ENCODE assay signal across 10 mouse cellular contexts in genomic region chr12:108162036-108162435, GRCm38 (mm10). TPM values are rescaled to one million over a fixed set of nuclear protein-coding genes. Genes with fewer than 3 reads are reported as not detected.
A peak's percentile ranks its signal among the peaks of the same experiment; 100 is the strongest.
DNase-seq lines count a peak whose midpoint lies in the region; ATAC-seq and TF ChIP-seq lines count a peak whose summit lies in the region.
"Had no signal": no experiment of that assay in that cellular context is flagged by ENCODE, and none has a peak within 500 bp of the region (broad histone marks: within the 10 kb centered on the region; RNA-seq: fewer than 3 reads in every experiment).

No protein-coding gene starts in this region.

- no peaks in the 10 kb centered on the region; the same call in 1 of the 2 replicates for H3K36me3 ChIP-seq in kidney, adult 2 months (ENCODE audit: control insufficient read depth, insufficient read depth, low read length)
- H3K36me3 ChIP-seq in kidney, embryonic 15.5 days = peaks cover 69% of the 10 kb centered on the region
- peaks cover 54% of the 10 kb centered on the region for H3K36me3 ChIP-seq in thymus, adult 2 months (ENCODE audit: control insufficient read depth, insufficient read depth, low read length)
- H3K36me3 ChIP-seq in embryonic facial prominence, embryonic 11.5 days (replicated peaks; ENCODE audit: control insufficient read depth, insufficient read depth, low read depth, low read length) = no peaks in the 10 kb centered on the region; the same call in none of the 2 replicates

- no peak overlapping the region for H3K9ac ChIP-seq in kidney, embryonic 15.5 days
- no peak overlapping the region for H3K9ac ChIP-seq in embryonic facial prominence, embryonic 11.5 days (replicated peaks; ENCODE audit: low read length)
- H3K9ac ChIP-seq: stomach, embryonic 15.5 days had no signal

- no peak overlapping the region for H3K27ac ChIP-seq in kidney, adult 2 months (ENCODE audit: insufficient read depth, low read depth, low read length)
- H3K27ac ChIP-seq in kidney, embryonic 15.5 days = no peak overlapping the region
- no peak overlapping the region for H3K27ac ChIP-seq in thymus, adult 2 months (ENCODE audit: control insufficient read depth, insufficient read depth, low read length)
- H3K27ac ChIP-seq in embryonic facial prominence, embryonic 11.5 days (replicated peaks; ENCODE audit: low read depth, low read length) = no peak overlapping the region
- H3K27ac ChIP-seq: stomach, embryonic 15.5 days had no signal

- TF ChIP-seq CTCF in kidney, adult 2 months (conservative IDR thresholded peaks at IDR 0.05; ENCODE audit: insufficient read depth, insufficient read length, low read depth, low read length) = peak; percentile 61
- TF ChIP-seq CTCF in thymus, adult 2 months (IDR thresholded peaks at IDR 0.05; ENCODE audit: borderline replicate concordance, control insufficient read depth, extremely low read depth, insufficient read depth, low read length, poor library complexity) = no peak

- peak; percentile 27 for DNase-seq in kidney, adult 2 months
- peak; percentile 11 for DNase-seq in thymus, adult 2 months
- no peak for DNase-seq in thymus, adult 18-20 months
- DNase-seq in embryonic facial prominence, embryonic 11.5 days (ENCODE audit: low spot score) = peak; percentile 50
- peak; percentile 29 to 31 for DNase-seq in thymus, postnatal 36 days
- DNase-seq in gastrocnemius, postnatal 14 days = no peak
- DNase-seq in ovary, postnatal 14 days (ENCODE audit: low spot score) = no peak

- no peaks in the 10 kb centered on the region for H3K9me3 ChIP-seq in kidney, embryonic 15.5 days (replicated peaks)
- H3K9me3 ChIP-seq in embryonic facial prominence, embryonic 11.5 days (replicated peaks; ENCODE audit: control insufficient read depth, low read length) = no peaks in the 10 kb centered on the region
- H3K9me3 ChIP-seq: megakaryocyte, embryonic 14.5 days; stomach, embryonic 15.5 days had no signal

- 94% methylated on average over 1 of the region's 1 CpGs for WGBS in kidney, adult 2 months
- WGBS in kidney, embryonic 15.5 days = 94% methylated on average over 1 of the region's 1 CpGs
- 95% methylated on average over 1 of the region's 1 CpGs for WGBS in thymus, adult 2 months
- 92% methylated on average over 1 of the region's 1 CpGs for WGBS in embryonic facial prominence, embryonic 11.5 days

- no peak for ATAC-seq in kidney, embryonic 15.5 days (replicated peaks; ENCODE audit: low FRiP score)
- no peak for ATAC-seq in embryonic facial prominence, embryonic 11.5 days (replicated peaks; ENCODE audit: insufficient number of reproducible peaks, low FRiP score, low TSS enrichment, low read depth)

- intact Hi-C loops in gastrocnemius, postnatal 14 days (cut with DNase I; ENCODE audit: low total_unique reads) = no loop called here

- H3K4me3 ChIP-seq in kidney, adult 2 months (ENCODE audit: insufficient read depth, low read depth, low read length) = no peak overlapping the region
- no peak overlapping the region for H3K4me3 ChIP-seq in kidney, embryonic 15.5 days (replicated peaks)
- H3K4me3 ChIP-seq in thymus, adult 2 months (ENCODE audit: control insufficient read depth, insufficient read depth, low read length) = no peak overlapping the region
- H3K4me3 ChIP-seq in embryonic facial prominence, embryonic 11.5 days (ENCODE audit: low read depth, low read length) = no peak overlapping the region
- H3K4me3 ChIP-seq: megakaryocyte, embryonic 14.5 days; stomach, embryonic 15.5 days had no signal

- no peak overlapping the region for H3K4me2 ChIP-seq in kidney, embryonic 15.5 days
- no peak overlapping the region for H3K4me2 ChIP-seq in embryonic facial prominence, embryonic 11.5 days (ENCODE audit: low read depth, low read length)
- H3K4me2 ChIP-seq: stomach, embryonic 15.5 days had no signal

- TF ChIP-seq POLR2A in kidney, adult 2 months (IDR thresholded peaks at IDR 0.05; ENCODE audit: low read depth, low read length) = no peak
- no peak for TF ChIP-seq POLR2A in thymus, adult 2 months (IDR thresholded peaks at IDR 0.05; ENCODE audit: control insufficient read depth, extremely low read depth, insufficient read depth, low read length, poor library complexity)

- H3K27me3 ChIP-seq in kidney, adult 2 months (replicated peaks; ENCODE audit: control insufficient read depth, insufficient read depth, low read length) = no peaks in the 10 kb centered on the region
- H3K27me3 ChIP-seq in kidney, embryonic 15.5 days = no peaks in the 10 kb centered on the region
- no peaks in the 10 kb centered on the region for H3K27me3 ChIP-seq in thymus, adult 2 months (ENCODE audit: control insufficient read depth, insufficient read depth, low read length)
- H3K27me3 ChIP-seq in embryonic facial prominence, embryonic 11.5 days (ENCODE audit: control insufficient read depth, insufficient read depth, low read length) = no peaks in the 10 kb centered on the region
- H3K27me3 ChIP-seq: megakaryocyte, embryonic 14.5 days; stomach, embryonic 15.5 days had no signal

- 0 out of 2 replicates have a peak, but pooled peaks cover 3% of the 10 kb centered on the region for H3K4me1 ChIP-seq in kidney, adult 2 months (ENCODE audit: control insufficient read depth, insufficient read depth, low read length)
- H3K4me1 ChIP-seq in kidney, embryonic 15.5 days = no peaks in the 10 kb centered on the region
- no peaks in the 10 kb centered on the region for H3K4me1 ChIP-seq in thymus, adult 2 months (replicated peaks; ENCODE audit: control insufficient read depth, insufficient read depth, low read length)
- no peaks in the 10 kb centered on the region for H3K4me1 ChIP-seq in embryonic facial prominence, embryonic 11.5 days (ENCODE audit: control insufficient read depth, insufficient read depth, low read length)
- H3K4me1 ChIP-seq: stomach, embryonic 15.5 days had no signal

RNA-seq across cellular contexts. Expression of gene Setd3, which starts 17.1 kb away (rescaled TPM):
- polyA plus RNA-seq in kidney, adult 2 months (2012; rRNA removed) = 32.5 and 38.5 TPM in 2 replicates
- 87.1 and 87.2 TPM in 2 replicates for polyA plus RNA-seq in kidney, embryonic 15.5 days (2015; fragmentation: Nextera tagmentation; extraction: Ambion mirVana)
- polyA plus RNA-seq in thymus, adult 2 months (2012; rRNA removed) = 27.6 and 28.5 TPM in 2 replicates
- 86.6 and 101 TPM in 2 replicates for polyA plus RNA-seq in embryonic facial prominence, embryonic 11.5 days (2014; fragmentation: Nextera tagmentation; extraction: Ambion mirVana)
- 10 to 100 TPM; 69.6 to 75.0 TPM for total RNA-seq in gastrocnemius, postnatal 14 days (2021)

RNA-seq across cellular contexts. Expression of gene Ccnk, which starts 17.3 kb away (rescaled TPM):
- polyA plus RNA-seq in kidney, adult 2 months (2012; rRNA removed) = 11.4 and 12.6 TPM in 2 replicates
- polyA plus RNA-seq in kidney, embryonic 15.5 days (2015; fragmentation: Nextera tagmentation; extraction: Ambion mirVana) = 3.2 and 3.7 TPM in 2 replicates
- 36.2 and 39.3 TPM in 2 replicates for polyA plus RNA-seq in thymus, adult 2 months (2012; rRNA removed)
- 7.8 and 8.3 TPM in 2 replicates for polyA plus RNA-seq in embryonic facial prominence, embryonic 11.5 days (2014; fragmentation: Nextera tagmentation; extraction: Ambion mirVana)
- total RNA-seq in gastrocnemius, postnatal 14 days (2021) = 10 to 100 TPM; 28.2 to 35.0 TPM

Comparison
In these comparisons a context has a peak if more than half of its experiments do, and no peak if none do; other contexts are left out.
1. DNase-seq: peak in kidney, adult 2 months (single experiment), thymus, adult 2 months (single experiment), embryonic facial prominence, embryonic 11.5 days (single experiment) and thymus, postnatal 36 days (2 of 2); none in thymus, adult 18-20 months (0 of 2), gastrocnemius, postnatal 14 days (single experiment) and ovary, postnatal 14 days (single experiment).